Mouse (Mus musculus): ENCODE data around the gene Stam.
A peak's percentile ranks its signal among the peaks of the same experiment; 100 is the strongest.
"Not testable (repeated sequence)": the region's sequence is repeated elsewhere in the genome, so short reads cannot be mapped to it uniquely, and the experiment has no call there.

Stam gene

DNA sequence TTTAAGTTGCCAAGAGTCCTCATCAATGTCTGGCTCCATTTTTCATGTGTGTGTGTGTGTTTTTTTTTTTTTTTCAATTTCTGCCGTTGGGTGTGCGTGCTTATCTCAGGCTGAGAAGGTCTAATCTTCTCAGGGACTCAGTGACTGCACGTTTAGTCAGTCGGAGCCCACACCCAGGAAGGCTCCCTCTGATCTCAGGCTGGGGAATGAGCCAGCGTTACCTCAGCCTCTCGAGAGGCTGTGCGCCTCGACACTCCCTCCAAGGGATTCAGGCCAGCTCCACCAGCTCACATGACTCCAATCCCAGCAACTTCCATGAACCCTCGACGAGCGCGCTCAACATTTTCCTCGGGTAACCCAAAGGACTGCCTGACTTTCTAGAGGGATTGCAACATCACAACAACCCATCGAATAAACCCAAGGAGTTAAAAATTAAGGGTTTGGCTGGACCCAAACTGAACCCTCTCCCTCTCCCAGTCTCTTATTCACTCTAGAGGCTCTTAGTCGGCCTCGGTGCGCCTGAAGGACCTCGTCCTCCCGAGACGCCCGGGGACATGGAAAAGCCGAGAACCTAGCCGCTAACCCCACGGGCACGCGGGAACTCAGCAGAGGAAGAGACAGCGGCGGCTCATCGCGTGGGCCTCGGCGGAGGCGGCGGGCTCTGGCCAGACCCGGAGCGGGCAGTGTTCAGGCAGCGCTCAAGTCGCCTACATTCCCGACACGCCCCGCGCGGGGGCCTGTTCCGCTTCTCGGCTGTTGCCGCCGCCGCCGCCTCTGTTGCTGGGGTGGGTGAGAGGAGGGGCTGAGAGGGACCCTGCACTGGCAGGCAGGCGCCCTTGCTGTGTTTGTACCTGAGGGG is at the start of gene Stam:
Gene Stam (plus strand): TSS at position 737 of the 859 bp plus-strand sequence.
- peak; percentile 68 for DNase-seq (ENCODE audit: low read depth)

DNA sequence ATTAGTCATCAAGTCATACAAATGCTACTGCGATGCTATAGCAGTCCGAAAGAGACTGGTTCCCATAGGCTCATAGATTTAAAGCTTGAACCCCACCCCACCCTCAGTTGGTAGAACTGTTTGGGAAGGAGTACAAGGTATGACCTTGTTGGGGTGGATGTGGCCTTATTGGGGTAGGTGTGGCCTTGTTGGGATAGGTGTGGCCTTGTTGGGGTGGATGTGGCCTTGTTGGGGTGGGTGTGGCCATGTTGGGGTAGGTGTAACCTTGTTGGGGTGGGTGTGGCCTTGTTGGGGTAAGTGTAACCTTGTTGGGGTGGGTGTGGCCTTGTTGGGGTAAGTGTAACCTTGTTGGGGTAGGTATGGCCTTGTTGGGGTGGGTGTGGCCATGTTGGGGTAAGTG is 32.6 kb upstream of the Stam start:
- DNase-seq (ENCODE audit: low read depth) = no peak

- DNase-seq (ENCODE audit: low read depth) = no peak
Observed at GRCm38 (mm10) chr2:14043011-14043410, 30.9 kb upstream of the Stam start.

DNA sequence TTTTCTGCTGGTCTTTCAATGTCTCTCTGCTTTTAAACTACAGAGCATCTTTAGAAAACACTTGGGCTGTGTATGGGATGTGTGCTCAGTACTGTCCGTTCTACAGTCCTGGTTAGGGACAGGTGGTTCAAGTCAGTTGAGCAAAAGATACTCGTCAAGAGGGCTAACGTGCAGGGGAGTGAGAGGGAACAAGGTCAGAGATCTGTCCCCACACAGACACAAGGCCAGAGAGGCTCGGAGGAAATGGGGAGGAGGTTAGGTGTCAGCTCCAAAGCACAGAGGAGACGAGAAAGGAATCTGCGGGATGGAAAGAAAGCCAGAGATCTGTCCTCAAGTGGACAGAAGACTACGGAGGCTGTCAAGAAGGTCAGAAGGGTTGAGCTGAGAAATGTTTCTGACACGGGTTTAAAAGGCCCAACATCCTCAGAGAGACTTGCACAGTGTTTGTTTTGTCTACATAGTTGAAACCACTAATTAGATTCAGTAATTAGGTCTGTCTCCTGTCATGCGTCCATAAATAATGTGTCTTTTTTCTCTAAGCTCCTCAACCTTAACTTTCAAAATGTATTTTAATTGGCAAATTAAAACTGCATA is 30.2 kb upstream of the Stam start:
- DNase-seq (ENCODE audit: low read depth) = no peak

DNA sequence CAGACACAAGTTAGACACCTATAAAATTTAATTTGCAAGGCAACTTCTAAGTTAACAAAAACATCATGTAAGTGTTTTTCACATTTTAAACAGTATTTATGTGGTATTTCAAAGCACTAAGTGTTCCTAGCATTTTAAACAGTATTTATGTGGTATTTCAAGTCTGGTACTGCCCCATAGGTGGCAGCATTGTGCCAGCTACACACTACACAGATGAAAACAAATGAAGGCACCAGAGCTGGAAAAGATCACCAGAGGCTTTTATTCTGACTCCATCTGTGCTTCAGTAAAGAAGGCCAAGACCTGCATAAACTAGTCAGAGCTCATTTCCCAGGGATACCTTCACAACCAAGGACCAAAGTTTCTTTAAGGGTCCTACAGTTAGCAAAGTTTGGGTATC is 25.5 kb upstream of the Stam start:
- DNase-seq (ENCODE audit: low read depth) = peak; percentile 67

DNA sequence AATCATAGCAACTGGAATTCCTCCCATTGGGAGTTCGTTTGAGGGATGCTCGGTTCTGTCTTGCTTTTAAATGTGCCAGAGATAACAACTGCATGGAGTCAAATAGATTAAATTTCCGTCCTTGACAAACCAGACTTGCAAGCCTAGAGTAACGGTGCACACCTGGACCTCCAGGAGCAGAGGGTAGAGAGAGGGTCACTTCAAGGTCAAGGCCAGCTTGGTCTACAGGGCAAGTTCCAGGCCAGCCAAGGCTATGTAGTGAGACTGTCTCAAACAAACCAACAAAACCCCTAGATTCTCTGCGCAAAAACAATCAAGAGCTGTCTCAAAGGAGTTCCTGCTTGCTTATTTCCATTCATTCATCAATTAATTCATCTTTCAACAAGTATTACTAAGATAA is 25.1 kb upstream of the Stam start:
- DNase-seq (ENCODE audit: low read depth) = no peak

DNA sequence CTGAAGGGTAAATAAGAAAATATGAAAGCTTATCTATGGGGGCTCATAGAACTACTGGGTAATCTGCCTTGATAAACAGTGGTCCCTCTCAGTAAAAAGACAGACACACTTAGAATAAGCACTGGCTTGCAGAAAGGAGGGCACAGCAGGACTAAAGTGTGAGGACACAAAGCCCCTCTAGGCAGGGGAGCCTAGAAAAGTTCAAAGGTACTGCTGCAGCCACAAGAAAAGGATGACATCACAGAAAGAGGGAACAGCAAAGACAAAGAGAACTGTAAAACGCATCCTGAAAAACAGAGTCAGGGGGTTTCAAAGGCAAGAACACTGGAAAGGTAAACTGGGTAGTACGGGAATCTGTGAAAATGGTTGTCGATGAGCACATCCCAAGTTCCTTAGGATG is 20.3 kb upstream of the Stam start:
- no peak for DNase-seq (ENCODE audit: low read depth)

DNA sequence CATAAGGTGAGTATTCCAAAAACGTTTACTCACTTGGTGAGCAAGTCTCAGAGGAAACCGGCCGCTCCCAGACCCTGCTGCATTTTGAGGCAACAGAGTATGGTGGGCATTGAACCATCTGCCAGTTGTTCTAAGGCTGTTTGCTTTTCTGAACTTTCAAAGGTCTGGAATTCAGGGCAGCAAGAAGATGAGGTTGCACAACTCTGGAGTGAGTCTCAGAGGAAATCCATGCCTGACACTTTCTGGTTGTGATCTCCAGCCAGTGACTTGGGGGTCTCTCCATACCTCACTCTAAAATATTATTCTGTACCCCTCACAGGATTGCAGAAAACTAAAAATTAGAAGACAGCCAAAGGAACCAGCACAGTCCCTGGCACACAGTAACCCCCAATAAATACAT is 19.7 kb upstream of the Stam start:
- DNase-seq (ENCODE audit: low read depth) = no peak

GRCm38 (mm10) chr2:14054716-14055115 is 19.2 kb upstream of the Stam start:
- no peak for DNase-seq (ENCODE audit: low read depth)

- DNase-seq (ENCODE audit: low read depth) = peak; percentile 29
Observed at GRCm38 (mm10) chr2:14055168-14055565, 18.7 kb upstream of the Stam start.

DNA sequence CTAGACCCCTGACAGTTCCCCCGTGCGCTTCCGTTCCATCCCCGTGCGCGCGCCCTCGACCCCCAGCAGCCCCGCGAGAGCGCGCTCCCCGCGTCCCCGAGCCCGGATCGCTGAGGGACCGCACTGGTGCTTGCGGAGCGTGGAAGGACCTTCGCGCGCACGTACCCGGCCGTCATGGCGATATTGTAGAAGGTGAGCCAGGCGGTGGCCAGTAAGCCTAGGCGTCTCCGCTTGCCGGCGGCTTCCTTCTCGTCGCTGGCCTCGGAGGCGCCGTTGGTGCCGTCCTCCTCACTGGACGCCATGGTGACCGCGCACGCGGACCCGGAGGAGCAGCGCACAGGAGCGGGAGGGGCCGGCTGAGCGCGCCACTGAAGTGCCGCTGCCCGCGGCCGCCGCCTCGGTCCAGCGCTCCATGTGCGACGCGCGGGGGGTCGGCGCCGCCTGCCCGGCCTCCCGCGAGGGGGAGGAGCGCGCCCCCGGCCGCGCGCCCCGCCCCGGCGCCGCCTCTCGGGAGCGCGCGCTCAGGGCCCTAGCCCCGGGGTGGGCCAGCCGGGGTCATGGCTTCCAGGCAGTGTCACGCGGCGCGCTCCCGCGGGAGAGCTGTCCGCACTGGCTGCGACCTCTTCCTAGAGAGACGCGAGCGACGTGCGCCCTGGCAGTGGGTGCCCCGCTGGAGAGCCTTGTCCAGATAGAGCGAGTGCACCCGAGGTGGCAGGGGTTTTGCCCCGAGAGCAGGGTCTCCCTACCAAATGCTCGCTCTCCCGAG is 18.1 kb upstream of the Stam start, which contains the start of gene Hacd1:
Gene Hacd1 (minus strand): TSS at position 570 of the 766 bp plus-strand sequence.
- peak; percentile 56 for DNase-seq (ENCODE audit: low read depth)

DNA sequence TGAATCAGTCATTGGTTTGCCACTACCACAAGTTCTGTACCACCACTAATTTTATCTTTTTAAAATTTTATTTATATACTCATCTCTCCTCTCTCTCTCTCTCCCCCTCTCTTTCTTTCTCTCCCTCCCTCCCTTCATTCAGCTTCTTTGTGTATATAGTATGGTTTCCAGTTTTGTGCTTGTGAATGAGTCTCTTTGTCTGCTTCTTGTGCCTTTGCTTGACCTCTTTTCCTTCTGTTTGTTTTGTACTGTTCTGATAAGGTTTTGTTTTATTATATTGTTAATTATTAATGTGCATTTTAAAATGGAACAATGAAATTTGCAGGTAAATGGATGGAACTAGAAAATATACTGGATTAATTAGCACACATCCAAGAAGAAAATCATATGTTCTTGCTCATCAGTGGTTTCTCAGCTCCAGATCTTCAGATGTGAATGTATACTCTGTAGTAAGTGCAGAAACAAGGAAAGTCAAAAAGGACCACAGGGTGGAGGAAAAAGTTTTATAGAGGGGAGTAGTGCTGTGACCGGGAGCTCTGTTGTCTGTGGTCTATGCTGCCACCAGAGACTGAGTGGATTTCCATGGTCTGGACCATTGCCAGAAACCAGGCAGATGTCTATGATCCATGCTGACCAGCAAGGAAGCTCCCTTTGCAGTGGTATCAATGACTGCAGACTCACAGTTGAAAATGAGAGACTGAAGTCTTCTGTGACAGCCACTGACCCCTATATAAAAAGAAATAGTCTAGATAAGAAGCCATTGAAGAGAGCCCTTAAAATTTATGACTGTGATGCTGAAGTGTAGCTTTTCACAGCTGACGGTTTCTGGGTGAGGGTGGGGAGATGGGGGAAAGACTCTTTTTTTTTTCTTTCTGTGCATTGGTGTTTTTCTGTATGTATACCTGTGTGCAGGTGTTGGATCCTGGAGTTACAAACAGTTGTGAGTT is 7.9 kb upstream of the Stam start:
- DNase-seq (ENCODE audit: low read depth) = no peak

GRCm38 (mm10) chr2:14069027-14069426 is 4.9 kb upstream of the Stam start:
- no peak for DNase-seq (ENCODE audit: low read depth)

- DNase-seq (ENCODE audit: low read depth) = no peak
Observed at GRCm38 (mm10) chr2:14070466-14070865, 3.4 kb upstream of the Stam start.

DNA sequence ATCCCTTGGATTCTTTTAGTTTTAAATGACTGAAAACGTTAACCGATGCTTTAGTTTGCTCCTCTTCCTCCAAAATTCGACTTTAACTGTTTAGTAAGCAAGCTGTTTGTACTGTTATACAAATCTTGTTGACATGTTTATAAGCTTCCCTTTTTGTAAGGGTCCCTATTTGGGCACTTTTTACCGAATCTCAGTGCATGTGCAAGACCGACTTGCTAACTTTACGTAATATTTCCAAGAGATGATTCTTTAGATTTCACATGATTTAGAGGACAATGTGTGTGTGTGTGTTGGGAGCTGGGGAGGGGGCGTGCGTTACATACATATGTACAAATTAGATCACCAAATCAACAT is 913 bp upstream of the Stam start:
- DNase-seq (ENCODE audit: low read depth) = no peak

DNA sequence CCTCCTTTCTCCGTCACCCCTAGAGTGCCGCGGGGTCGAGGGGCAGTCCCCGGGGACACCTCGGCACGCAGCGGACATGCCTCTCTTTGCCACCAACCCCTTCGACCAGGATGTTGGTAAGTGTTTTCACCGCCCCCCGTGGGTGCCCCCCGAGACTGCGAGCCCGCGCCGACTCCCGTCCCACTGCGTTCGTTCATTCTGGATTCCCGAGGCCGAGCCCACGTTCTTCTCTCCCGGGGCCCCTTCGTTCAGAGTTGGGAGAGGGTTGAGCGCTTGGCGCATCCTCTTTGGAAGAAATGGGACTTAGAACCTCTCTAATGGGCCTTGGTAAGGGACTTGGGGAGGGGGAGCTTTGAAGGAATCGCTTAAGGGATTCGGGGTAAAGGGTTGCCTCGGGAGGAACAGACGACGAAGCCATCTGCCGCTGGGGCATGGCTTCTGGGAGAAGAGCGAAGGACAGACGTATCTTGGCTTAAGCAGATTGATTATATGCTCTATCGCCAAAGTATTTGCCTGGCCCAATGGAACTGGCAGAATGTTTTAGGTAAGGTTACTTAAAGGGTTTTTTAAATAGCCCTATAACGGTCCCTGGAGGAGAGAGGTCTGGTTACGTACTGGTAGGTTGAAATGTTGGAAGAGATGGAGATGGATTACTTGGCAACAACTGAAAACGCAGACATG is 463 bp downstream of the Stam start:
- DNase-seq (ENCODE audit: low read depth) = no peak

GRCm38 (mm10) chr2:14078527-14078926 is 4.6 kb downstream of the Stam start:
- DNase-seq (ENCODE audit: low read depth) = not testable (repeated sequence)

DNA sequence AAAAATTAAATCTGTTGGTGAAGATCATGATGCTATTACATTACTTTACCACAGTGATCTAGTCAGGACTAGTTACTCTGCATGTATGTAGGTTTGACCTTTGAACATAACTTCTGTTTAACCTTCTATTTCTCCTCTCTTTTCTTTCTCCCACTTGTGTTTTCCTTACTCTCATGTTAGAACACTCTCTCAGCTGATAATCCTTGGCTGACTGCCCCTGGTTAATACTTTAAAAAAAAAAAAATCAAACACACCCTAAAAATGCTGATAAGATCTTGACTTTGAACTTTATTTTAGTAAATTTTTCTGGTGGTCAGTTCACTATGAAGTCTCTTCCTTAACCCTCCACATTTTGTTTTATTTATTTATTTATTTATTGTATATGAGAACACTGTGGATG is 26.6 kb downstream of the Stam start:
- DNase-seq (ENCODE audit: low read depth) = no peak

GRCm38 (mm10) chr2:14102603-14103002 is 28.7 kb downstream of the Stam start:
- DNase-seq (ENCODE audit: low read depth) = no peak

- DNase-seq (ENCODE audit: low read depth) = no peak
Observed at GRCm38 (mm10) chr2:14103924-14104323, 30.0 kb downstream of the Stam start.

GRCm38 (mm10) chr2:14107673-14108072 is 33.8 kb downstream of the Stam start:
- DNase-seq (ENCODE audit: low read depth) = no peak
